Mouse (Mus musculus) CD8-positive naive resting alpha-beta T cell, adult 2 months (primary cell): Measurements from ENCODE around the gene Snx22.

ENCODE experiments used
- DNase-seq, 2 experiments: peaks; one replicate each; pipeline ENCODE4 v3.0.0; 2022; ENCODE audit warnings: low read depth in 2 of 2, low spot score in 2 of 2

The Snx22 gene

GRCm38 (mm10) chr9:66069583-66069982, at the start of gene Snx22:
Snx22 (minus strand) TSS chr9:66069719.
- peak; percentile 38 to 60 for DNase-seq

GRCm38 (mm10) chr9:66116890-66117289, 47.4 kb upstream of the Snx22 start:
- no peak for DNase-seq

DNA sequence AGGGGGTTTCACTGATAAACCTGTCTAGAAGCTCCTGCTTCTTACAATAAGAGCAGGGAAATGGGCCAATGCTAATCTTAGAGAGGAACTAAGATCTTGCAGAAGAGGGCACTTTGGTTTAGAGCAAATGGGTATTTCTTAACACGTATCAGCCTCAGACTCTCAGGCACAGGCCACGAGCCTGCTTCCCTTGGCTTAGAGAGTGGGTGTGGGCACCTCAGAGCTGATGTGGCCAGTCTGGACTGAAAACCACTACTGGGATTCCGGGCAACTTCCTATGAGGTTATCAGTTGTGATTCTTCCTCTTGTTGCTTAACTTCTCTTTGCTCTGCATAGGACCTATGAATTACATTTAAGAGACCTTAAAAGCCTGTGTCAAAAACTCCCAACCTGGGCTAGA, 44.8 kb upstream of the Snx22 start:
- no peak for DNase-seq

DNA sequence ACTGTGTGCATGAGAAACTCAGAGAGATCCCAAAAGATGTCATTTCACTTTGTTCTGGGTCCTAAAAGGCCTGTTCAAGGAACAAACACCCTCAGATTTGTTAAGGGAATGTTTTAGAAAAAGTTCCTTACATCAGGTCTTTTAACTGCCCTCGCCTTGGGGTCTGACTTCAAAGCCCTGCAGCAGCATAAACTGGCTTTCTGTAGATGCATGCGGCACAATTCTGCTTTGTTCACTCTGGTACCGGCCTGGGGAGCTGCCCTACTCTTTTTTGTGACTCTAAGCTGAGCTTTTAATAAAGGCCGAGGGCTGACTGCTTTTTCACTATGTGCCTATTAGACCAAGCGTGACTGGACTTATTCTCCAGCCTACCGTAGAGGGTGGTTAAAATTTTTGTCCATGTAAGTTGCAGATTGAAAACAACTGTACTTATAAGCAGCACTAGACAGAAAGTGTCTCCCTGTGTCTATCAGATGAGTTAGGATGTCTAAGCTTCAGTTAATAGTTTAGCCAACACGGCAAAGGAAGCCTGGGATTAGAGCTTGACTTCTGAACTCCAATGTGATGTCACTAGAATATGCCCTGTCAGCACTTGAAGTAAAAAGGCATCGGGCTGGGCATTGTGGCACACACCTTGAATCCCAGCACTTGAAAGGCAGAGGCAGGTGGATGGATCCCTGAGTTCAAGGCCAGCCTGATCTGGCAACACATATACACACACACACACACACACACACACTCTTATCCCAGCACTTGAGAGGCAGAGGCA, 41.3 kb upstream of the Snx22 start:
- no peak for DNase-seq

DNA sequence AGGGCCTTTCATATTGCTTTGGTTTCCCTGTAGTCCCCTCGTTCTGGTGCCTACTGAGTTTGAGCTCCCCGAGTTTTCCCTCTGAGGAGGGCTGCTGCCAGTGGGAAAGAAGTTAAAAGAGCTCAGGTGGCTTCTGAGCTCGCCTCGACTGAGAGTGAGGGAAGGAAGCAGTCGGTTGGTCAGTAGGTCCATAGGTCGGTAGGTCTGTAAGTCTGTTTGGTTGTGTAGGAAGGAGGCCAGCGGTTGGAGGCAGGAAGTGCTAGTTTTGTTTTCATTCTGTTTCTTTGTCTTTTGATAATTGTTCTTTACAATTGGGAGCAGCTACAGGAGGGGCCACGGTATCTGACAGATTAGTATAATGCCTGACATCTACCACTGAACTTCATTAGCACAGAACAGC, 40.6 kb upstream of the Snx22 start:
- DNase-seq = no peak

DNA sequence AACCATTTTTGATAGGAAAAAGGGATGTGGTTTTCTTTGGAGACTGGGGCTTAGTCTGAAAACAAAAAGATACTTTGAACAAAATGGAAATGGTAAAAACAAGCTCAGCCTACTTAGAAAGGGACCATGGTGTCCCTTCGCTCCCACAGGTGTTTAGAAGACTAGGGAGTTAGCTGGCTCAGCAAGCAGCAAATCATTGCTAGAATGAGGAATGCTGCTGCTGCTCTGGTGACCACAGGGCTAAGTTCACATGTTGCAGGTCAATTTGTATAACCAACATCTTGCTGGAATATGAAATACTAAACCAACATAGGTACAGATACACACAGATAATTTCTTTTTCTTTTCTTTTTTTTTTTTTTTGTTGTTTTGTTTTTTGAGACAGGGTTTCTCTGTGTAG, 40.1 kb upstream of the Snx22 start:
- DNase-seq = no peak

DNA sequence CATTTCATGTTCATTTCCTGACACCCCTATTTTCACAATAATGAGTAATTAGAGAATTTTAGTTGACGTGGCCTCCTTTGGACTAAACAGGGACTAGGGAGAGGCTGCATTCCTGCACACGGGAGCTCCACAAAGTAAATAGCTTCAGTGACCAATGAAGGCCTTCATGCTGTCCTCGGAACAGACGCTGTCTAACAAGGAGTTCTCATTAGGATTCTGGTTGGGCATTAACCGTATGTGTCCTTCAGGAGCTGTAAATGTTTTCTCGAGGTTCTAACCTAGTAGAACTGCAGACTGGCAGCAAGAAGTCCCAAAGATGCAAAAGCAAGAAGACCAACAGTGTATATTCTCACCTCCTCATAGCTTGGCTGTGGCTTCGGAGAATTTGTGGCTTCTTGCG, 35.6 kb upstream of the Snx22 start:
- no peak for DNase-seq

DNA sequence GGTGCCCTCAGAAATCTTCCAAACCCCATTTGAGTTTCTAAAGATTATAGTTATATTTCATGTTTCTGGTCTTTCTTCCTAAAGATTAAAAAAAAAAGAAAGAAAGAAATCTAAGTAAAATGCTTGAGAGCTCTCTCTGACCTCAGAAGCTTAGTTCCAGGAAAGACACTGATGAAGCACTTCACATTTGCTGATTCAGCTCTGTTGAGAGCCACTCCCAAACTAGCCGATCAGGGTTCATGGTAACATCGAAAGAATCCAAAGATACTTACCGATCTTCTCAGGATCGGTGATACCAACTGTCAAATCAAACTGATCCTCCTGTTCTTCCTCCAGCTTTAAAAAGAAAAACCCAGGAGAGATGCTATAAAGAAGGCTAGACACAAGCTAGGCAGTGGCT, 35.1 kb upstream of the Snx22 start:
- no peak for DNase-seq

DNA sequence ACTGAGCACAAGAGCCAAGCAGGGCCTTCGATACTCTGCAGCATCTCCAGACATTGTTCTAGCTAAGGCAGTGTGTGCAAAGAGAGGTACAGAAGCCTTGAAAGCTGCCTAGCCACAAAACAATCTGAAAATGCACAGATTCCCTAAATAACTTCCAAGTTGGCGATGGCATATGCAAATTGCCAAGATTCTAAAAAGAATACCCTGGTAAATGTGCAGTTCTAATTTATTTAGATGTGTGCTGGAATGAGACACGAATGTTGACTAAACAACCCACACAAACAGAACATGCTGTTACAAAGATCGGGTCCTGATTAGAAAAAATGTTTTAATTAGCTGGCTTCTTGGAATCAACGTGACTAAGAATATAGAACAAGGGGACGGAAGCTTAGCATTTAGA, 33.1 kb upstream of the Snx22 start:
- no peak for DNase-seq

DNA sequence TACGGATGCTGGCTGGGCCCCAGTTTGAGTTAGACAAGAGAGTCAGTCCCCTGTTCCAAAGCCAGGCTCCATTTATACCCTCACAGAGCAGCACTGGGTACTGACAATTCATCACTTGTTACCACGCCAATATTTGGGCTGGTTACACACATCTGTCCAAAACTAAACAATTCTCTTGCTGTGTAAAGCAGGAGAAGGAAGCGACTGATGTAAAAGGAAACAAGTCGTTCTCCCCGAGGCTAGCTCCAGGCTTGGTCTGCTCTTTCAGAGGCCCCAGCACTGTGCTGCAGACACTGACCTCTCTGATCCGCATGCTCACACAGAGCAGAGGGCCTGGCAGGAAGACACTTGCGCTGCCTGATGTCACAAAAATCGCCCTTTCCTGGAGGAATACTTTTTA, 32.1 kb upstream of the Snx22 start:
- no peak for DNase-seq

DNA sequence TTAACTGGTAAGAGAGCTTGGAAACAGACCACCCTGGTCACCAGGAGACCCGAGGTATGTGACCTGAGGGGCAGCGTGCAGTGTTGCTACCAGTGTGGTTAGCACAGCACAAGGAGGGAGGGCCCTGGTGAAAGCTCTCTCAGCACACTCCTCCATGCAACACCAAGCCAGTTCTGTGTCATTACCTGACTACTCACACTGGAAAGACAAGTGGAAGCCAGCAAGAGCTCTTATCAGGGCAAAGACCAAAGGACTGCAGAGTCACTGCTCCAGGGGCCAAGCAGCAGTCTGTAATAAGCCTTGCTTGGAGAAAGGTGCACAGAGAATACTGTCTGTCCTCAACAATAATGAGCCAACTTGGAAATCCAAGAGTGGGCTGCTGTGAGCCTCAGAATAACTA, 23.1 kb upstream of the Snx22 start:
- no peak for DNase-seq

GRCm38 (mm10) chr9:66091327-66092231, 22.1 kb upstream of the Snx22 start:
- no peak for DNase-seq

DNA sequence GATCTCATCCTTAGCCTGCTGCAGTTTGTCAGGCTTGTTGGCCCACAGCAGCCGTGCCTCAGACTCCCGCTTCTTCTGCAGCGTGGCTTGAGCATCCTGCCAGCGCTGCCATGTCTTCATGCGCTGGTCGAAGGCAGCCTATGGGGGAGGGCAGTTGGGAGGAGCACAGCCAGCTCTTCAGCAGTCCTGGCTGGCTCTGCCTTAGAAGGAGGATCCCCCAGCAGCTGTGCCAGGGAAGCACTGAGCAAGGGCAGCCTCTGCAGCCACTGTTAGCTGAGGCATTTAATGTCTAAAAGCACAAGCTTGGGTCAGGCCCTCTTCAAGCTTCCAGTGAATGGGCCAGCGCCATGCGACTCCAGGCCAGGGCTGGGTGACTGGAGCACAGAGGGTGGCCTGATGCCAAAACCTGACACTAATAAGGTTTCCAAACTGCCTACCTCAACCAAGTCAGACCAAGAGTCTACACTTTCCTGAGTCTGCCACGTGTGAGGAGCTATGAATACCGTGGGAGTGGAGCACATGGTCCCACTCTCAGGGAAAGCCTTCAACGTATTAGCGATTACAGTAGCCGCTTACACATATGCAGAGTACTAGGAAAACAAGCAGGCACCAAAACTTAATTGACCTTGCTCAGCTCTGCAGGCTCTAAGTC, 21.2 kb upstream of the Snx22 start:
- no peak for DNase-seq

DNA sequence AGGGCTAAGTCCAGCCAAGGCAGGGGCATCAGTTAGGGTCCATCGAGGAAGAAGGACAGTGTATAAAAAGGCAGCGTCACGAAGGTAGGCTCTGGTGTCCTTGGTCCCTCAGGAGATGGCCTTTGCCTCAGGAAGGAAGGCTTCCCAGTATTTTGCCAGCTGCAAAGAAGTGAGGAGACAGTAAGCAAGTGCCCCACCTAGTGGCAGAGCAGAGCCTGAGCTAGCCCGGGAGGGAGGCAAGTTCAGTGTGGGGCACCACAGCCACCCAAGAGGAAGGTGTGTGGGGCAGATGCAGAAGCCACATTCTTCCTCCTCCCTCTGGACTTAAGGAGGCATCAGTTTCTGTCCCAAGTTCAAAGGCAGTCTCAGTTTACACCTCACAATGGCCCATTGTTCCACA, 18.9 kb upstream of the Snx22 start:
- DNase-seq = no peak

- no peak for DNase-seq
Measured at GRCm38 (mm10) chr9:66087062-66087461, 17.5 kb upstream of the Snx22 start.

DNA sequence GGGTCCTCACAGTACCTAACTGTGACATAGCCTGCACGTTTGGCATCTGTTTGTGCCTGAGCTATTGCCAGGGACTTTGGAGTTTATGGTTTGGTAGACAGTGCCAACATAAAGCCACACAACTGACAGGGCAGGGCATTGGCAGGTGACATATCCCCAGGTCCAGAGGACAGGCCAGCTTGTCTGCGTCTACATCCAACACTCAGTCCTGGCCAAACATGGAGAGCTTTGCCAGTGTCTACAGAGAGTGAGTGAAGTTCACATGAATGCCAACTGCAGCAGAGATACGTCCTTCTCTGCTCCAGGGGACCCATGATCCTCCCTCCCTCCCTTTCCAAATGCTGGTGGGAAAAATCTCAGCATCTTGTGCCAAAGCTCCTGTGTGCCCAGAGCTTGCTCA, 14.7 kb upstream of the Snx22 start:
- DNase-seq = no peak

DNA sequence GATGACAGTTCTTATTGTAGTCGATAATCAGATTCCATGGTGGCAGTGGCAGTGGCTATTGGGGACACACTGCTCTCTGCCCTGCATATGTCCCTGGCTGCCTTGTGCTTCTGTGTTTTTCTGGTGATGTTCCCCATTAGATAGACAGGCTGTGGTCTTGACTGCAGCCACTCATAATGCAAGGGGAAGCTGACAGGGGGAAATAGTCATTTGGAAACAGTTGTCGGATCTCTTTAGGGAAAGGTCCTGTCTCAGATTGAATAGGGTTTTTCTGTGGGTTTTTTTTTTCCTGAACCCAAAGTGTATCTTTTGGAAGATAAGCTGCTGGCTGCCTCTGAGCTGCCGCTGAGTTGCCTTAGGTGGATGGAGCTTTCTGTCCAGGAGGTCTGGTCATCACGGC, 12.5 kb upstream of the Snx22 start:
- DNase-seq = no peak

DNA sequence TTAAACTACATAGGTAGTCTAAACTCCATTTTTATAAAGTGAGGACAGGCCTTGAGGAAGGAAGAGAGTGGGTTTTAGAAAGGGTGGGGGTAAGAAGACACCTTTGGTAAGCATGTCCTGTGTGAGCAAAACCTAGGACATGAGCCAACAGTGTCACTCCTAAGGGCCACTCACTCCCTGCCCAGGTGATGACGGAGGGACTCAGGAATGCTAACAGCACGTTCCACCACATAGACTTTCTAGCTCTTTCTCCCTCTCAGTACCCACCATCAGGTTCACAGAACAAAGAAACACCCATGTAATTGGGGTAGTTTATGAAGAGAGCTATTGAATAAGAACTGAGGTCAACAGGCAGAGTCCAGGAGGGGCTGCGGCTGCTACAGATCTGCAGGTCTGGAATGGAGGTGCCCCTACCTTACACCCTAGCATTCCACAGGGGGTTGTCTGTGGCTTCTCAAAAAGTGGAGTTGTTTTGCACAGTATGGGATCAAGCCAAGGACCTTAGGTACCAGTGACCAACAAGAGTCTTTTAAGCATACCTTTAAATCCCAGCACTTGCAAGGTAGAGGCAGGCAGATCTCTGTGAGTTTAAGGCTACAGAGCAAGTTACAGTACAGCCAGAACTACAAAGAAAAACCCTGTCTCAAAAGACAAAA, 11.4 kb upstream of the Snx22 start:
- DNase-seq = no peak

GRCm38 (mm10) chr9:66078493-66078892, 9.0 kb upstream of the Snx22 start:
- no peak for DNase-seq

GRCm38 (mm10) chr9:66078072-66078471, 8.6 kb upstream of the Snx22 start:
- DNase-seq = no peak

- DNase-seq = no peak
Measured at GRCm38 (mm10) chr9:66072754-66073153, 3.2 kb upstream of the Snx22 start.
